Mouse (Mus musculus): ENCODE results near the gene Zbtb38. TPM values are rescaled to one million over a fixed set of nuclear protein-coding genes. Genes with fewer than 3 reads are reported as not detected.

The Zbtb38 gene
- polyA plus RNA-seq, 1 experiment from 2014 or later: 24.7 TPM

DNA sequence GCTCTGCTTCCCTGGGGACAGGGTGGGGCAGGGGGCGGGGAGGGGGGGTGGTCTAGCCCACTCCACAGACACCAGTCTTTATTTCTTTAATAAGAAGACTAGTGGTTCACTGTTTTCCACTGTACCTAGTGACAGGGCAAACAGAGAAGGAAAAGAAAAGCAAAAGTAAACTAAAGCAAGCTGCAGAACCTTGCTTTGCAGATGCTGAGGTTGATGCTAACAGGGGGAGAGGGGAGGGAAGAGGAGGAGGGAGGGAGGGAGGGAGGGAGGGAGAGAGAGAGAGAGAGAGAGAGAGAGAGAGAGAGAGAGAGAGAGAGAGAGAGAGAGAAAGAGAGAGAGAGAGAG, 2.0 kb upstream of the Zbtb38 start:
- Histone ChIP-seq H3K27me3 (ENCODE audit: control insufficient read depth, insufficient read depth, low read length) (no peaks in the 10 kb centered on the region), H3K4me3 (ENCODE audit: low read depth, low read length) (no peak overlapping the region), H3K9me3 (replicated peaks; ENCODE audit: control insufficient read depth, low read length) (no peaks in the 10 kb centered on the region; the same call in 1 of the 2 replicates), H3K9ac (ENCODE audit: low read depth, low read length) (no peak overlapping the region), H3K4me2 (no peak overlapping the region; the same call in 1 of the 2 replicates), H3K27ac (ENCODE audit: low read depth, low read length) (no peak overlapping the region), H3K4me1 (ENCODE audit: control insufficient read depth, insufficient read depth, low read length) (peaks cover 15% of the 10 kb centered on the region), H3K36me3 (ENCODE audit: control insufficient read depth, insufficient read depth, low read length) (no peaks in the 10 kb centered on the region)
- ATAC-seq (replicated peaks; ENCODE audit: insufficient number of reproducible peaks, low FRiP score, low TSS enrichment): no peak
- 67% methylated on average over 1 of the region's 1 CpGs for WGBS (ENCODE audit: insufficient replicate concordance)

DNA sequence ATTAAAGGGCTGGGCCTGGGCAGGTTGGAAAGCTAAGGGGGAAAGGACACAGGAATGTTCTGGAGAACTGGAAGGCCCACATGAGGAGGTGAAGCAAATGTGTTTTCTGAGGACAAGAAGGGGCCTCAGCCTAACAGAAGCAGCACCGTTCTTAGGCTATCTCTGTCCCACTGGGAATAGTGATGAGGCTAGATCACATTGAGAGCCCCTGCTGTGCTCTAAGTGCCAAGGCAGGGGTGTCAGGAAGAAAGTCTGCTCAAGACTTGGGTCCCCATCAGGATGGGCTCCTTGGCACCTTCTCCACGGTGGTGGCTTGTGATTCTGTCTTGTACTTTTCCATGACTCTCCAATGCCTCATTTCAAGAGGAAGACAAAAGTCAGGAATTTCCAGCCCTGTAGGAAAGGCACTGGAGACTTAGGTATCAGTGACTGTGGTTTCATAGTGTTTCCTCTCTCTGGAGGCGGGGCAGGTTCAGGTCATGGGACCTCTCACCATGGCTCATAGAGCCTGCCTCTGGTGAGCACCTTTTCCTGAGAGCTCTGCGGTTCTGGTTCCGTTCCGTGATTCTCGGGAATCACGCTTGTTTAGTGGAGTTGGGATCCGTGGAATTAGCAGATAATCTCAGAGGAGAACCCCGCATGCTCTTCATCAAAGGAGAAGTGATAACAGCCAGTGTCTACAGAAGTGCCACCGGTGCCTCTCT, 1.4 kb upstream of the Zbtb38 start:
- Histone ChIP-seq H3K9me3 (replicated peaks; ENCODE audit: control insufficient read depth, low read length) (no peaks in the 10 kb centered on the region; the same call in 1 of the 2 replicates), H3K27ac (ENCODE audit: low read depth, low read length) (peak overlapping the region; percentile 41; the same call in 1 of the 2 replicates), H3K9ac (ENCODE audit: low read depth, low read length) (no peak overlapping the region), H3K4me3 (ENCODE audit: low read depth, low read length) (no peak overlapping the region), H3K27me3 (ENCODE audit: control insufficient read depth, insufficient read depth, low read length) (no peaks in the 10 kb centered on the region), H3K4me1 (ENCODE audit: control insufficient read depth, insufficient read depth, low read length) (peaks cover 15% of the 10 kb centered on the region), H3K4me2 (no peak overlapping the region; the same call in 1 of the 2 replicates), H3K36me3 (ENCODE audit: control insufficient read depth, insufficient read depth, low read length) (no peaks in the 10 kb centered on the region)
- no peak for ATAC-seq (replicated peaks; ENCODE audit: insufficient number of reproducible peaks, low FRiP score, low TSS enrichment)
- WGBS (ENCODE audit: insufficient replicate concordance): 28% methylated on average over 11 of the region's 11 CpGs

DNA sequence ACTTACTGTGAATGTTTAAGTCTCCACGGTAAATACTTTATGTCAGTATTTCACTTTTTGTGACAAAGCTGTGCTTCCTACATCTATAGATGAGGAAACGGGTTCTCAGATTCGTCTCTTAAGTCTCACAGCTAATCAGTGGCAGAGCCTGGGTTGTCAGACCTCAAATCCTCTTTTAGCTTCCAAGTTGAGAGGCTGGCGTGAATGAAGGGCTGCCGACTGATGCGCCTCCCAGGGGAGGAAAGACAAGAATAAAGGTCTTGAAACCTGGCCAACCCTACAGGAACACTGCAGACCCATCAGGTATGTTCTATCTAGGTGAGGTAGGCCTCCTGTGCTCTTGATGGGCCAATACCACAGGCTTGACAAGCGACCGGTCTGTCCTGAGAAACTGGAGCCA, 761 bp upstream of the Zbtb38 start:
- Histone ChIP-seq H3K4me3 (ENCODE audit: low read depth, low read length) (no peak overlapping the region), H3K27me3 (ENCODE audit: control insufficient read depth, insufficient read depth, low read length) (no peaks in the 10 kb centered on the region), H3K9me3 (replicated peaks; ENCODE audit: control insufficient read depth, low read length) (no peaks in the 10 kb centered on the region; the same call in 1 of the 2 replicates), H3K4me1 (ENCODE audit: control insufficient read depth, insufficient read depth, low read length) (peaks cover 15% of the 10 kb centered on the region), H3K36me3 (ENCODE audit: control insufficient read depth, insufficient read depth, low read length) (no peaks in the 10 kb centered on the region), H3K9ac (ENCODE audit: low read depth, low read length) (no peak overlapping the region), H3K4me2 (no peak overlapping the region), H3K27ac (ENCODE audit: low read depth, low read length) (peak overlapping the region; percentile 90; the same call in 1 of the 2 replicates)
- WGBS (ENCODE audit: insufficient replicate concordance): 83% methylated on average over 8 of the region's 8 CpGs
- no peak for ATAC-seq (replicated peaks; ENCODE audit: insufficient number of reproducible peaks, low FRiP score, low TSS enrichment)

DNA sequence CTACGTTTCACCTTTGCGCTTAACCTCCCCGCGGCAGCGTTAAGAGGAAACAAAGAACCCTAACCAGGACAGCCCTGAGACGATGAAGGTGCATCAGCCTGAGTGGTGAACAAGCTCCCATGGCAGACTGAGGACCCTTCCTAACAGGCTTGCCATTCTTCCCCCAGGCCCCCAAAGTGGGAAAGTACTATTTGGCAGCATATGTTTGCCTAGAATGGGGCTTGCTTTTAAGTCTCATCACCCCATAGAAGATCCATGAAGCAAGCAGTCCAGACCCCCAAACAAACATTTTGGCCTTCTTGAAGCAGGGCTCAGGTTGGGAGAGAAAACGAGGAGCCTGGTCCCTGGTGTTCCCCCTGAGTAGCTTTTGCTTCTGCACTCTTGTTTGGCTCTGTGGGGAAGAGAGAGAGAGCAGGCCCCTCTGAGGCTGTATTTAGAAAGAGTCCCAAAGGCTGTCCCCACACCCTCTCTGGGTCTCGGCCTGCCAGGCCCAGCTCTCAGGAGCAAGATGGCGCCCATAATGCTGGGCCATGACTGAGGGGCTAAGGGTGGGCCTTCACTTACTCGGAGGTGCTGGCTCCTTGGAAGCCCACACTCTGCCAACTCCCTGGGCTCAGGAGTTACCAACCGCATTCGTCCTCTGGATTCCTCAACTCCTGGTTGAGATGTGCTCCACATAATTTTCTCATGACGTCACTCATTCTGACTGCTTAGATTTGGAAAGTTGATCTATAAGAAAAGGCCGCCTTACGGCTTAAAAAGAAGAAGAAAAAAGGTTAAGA, 619 bp downstream of the Zbtb38 start:
- no peak; the same call in 1 of the 2 replicates for ATAC-seq (replicated peaks; ENCODE audit: insufficient number of reproducible peaks, low FRiP score, low TSS enrichment)
- H3K27ac ChIP-seq (ENCODE audit: low read depth, low read length): peak overlapping the region; percentile 90
- 80% methylated on average over 15 of the region's 15 CpGs for WGBS (ENCODE audit: insufficient replicate concordance)
- H3K4me1 ChIP-seq (ENCODE audit: control insufficient read depth, insufficient read depth, low read length): peaks cover 15% of the 10 kb centered on the region
- H3K4me3 ChIP-seq (ENCODE audit: low read depth, low read length): no peak overlapping the region
- no peaks in the 10 kb centered on the region; the same call in 1 of the 2 replicates for H3K9me3 ChIP-seq (replicated peaks; ENCODE audit: control insufficient read depth, low read length)
- H3K9ac ChIP-seq (ENCODE audit: low read depth, low read length): peak overlapping the region; percentile 44; the same call in 1 of the 2 replicates
- H3K4me2 ChIP-seq: peak overlapping the region; percentile 15
- H3K36me3 ChIP-seq (ENCODE audit: control insufficient read depth, insufficient read depth, low read length): no peaks in the 10 kb centered on the region
- no peaks in the 10 kb centered on the region for H3K27me3 ChIP-seq (ENCODE audit: control insufficient read depth, insufficient read depth, low read length)

DNA sequence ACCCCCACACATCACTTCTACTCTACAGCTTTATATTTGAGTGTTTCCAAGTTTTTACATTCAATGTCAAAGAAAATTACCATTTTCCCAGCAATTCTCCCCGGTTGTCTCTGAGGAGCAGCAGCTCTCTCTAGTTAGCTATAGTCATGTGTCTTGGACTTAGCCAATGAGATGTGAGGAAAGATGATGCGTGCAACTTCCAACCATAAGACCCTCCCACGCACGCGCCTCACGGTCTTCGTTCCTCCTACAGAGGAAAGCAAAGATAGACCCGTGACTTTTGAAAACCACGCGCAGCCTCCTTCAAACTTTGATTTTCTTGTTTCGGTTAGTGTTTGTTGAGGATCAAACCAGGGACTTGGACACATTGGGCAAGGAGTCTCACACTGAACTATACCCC, 2.0 kb downstream of the Zbtb38 start:
- ATAC-seq (replicated peaks; ENCODE audit: insufficient number of reproducible peaks, low FRiP score, low TSS enrichment): no peak
- Histone ChIP-seq H3K4me3 (ENCODE audit: low read depth, low read length) (no peak overlapping the region), H3K36me3 (ENCODE audit: control insufficient read depth, insufficient read depth, low read length) (no peaks in the 10 kb centered on the region), H3K27me3 (ENCODE audit: control insufficient read depth, insufficient read depth, low read length) (no peaks in the 10 kb centered on the region), H3K9me3 (replicated peaks; ENCODE audit: control insufficient read depth, low read length) (no peaks in the 10 kb centered on the region; the same call in 1 of the 2 replicates), H3K27ac (ENCODE audit: low read depth, low read length) (no peak overlapping the region), H3K4me2 (no peak overlapping the region), H3K9ac (ENCODE audit: low read depth, low read length) (no peak overlapping the region), H3K4me1 (ENCODE audit: control insufficient read depth, insufficient read depth, low read length) (peaks cover 15% of the 10 kb centered on the region)
- 93% methylated on average over 11 of the region's 11 CpGs for WGBS (ENCODE audit: insufficient replicate concordance)

DNA sequence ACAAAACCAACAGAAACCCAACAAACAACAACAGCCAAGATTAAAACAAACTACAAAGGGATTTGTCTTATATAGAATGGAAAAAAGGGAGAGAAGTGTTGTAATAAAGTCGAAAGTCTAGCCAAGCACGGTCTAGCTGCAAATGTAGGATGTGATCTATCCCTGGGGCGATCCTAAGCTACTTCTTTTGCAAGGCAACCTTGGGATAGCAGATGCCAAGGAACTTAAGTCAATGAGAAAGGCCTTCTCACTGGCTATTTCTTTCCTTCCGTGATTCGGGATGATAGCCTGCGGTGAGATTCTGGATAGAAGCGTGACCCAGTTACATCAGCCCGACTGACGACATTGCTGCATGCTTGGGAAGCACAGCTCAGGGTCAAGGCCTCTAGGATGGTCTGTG, 6.1 kb downstream of the Zbtb38 start:
- ATAC-seq (replicated peaks; ENCODE audit: insufficient number of reproducible peaks, low FRiP score, low TSS enrichment): no peak
- H3K4me2 ChIP-seq: no peak overlapping the region
- H3K4me3 ChIP-seq (ENCODE audit: low read depth, low read length): no peak overlapping the region
- H3K4me1 ChIP-seq (ENCODE audit: control insufficient read depth, insufficient read depth, low read length): peaks cover 4% of the 10 kb centered on the region; the same call in 1 of the 2 replicates
- no peak overlapping the region for H3K9ac ChIP-seq (ENCODE audit: low read depth, low read length)
- 92% methylated on average over 9 of the region's 9 CpGs for WGBS (ENCODE audit: insufficient replicate concordance)
- no peaks in the 10 kb centered on the region for H3K27me3 ChIP-seq (ENCODE audit: control insufficient read depth, insufficient read depth, low read length)
- H3K9me3 ChIP-seq (replicated peaks; ENCODE audit: control insufficient read depth, low read length): no peaks in the 10 kb centered on the region; the same call in 1 of the 2 replicates
- H3K27ac ChIP-seq (ENCODE audit: low read depth, low read length): no peak overlapping the region
- no peaks in the 10 kb centered on the region for H3K36me3 ChIP-seq (ENCODE audit: control insufficient read depth, insufficient read depth, low read length)

DNA sequence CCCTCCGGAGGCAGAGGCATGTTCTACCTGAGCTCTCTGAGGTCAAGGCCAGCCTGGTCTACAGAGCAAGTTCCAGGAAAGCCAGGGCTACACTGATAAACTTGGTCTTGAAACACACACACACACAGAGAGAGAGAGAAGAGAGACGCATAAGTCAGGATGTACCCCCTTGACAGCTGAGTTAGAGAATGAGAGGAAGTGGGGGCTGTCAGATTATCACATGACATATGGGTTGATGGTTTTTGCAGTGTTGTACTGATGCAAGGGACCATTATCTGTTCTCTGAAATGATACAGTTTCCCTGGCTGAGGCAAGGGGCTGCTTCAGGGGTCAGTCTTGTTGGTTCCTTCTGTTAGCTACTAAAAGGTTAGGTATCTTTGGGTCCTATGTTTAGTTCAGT, 7.7 kb downstream of the Zbtb38 start:
- ATAC-seq (replicated peaks; ENCODE audit: insufficient number of reproducible peaks, low FRiP score, low TSS enrichment): no peak
- Histone ChIP-seq H3K9ac (ENCODE audit: low read depth, low read length) (no peak overlapping the region), H3K27me3 (ENCODE audit: control insufficient read depth, insufficient read depth, low read length) (no peaks in the 10 kb centered on the region), H3K4me3 (ENCODE audit: low read depth, low read length) (no peak overlapping the region), H3K4me1 (ENCODE audit: control insufficient read depth, insufficient read depth, low read length) (peaks cover 15% of the 10 kb centered on the region), H3K27ac (ENCODE audit: low read depth, low read length) (no peak overlapping the region), H3K4me2 (no peak overlapping the region), H3K9me3 (replicated peaks; ENCODE audit: control insufficient read depth, low read length) (no peaks in the 10 kb centered on the region), H3K36me3 (ENCODE audit: control insufficient read depth, insufficient read depth, low read length) (no peaks in the 10 kb centered on the region)
- WGBS (ENCODE audit: insufficient replicate concordance): 69% methylated on average over 2 of the region's 2 CpGs

DNA sequence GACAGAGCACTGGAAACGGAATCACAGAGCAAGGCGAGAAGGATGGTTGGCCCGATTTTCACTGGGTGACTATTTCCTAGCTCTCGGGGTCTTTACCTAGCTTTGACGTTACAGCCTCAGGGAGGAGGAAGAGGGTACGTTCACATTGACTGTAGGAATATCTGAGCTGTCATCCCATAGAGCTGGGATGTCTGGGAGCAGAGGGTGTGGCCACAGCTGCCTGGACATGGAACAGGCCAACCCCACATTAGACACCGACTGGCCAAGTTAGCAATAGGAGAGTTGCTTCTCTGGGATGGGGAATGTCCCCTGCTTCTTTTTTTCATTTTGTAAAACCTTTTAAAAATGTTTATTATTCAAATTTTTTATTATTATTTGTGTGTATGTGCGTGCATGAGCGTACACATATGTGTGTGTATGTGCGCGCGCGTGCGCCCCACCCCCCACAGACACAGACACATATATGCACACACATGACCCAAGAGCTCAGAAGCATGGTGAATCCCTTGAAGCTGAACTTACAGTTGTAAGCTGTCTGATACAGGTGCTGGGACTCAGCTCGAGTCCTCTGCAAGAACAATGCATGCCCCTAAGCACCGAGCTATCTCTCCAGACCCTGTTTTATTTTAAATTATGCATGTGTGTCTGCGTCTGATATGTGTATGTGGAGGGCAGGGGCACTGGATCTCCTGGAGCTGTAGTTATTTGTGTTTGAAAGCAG, 11.1 kb downstream of the Zbtb38 start:
- no peak overlapping the region for H3K4me2 ChIP-seq

More for the DNA sequence above, 11.1 kb downstream of the Zbtb38 start:
- Histone ChIP-seq H3K27me3 (ENCODE audit: control insufficient read depth, insufficient read depth, low read length) (no peaks in the 10 kb centered on the region), H3K27ac (ENCODE audit: low read depth, low read length) (peak overlapping the region; percentile 95), H3K9ac (ENCODE audit: low read depth, low read length) (peak overlapping the region; percentile 11; the same call in 1 of the 2 replicates), H3K36me3 (ENCODE audit: control insufficient read depth, insufficient read depth, low read length) (no peaks in the 10 kb centered on the region), H3K9me3 (replicated peaks; ENCODE audit: control insufficient read depth, low read length) (no peaks in the 10 kb centered on the region), H3K4me3 (ENCODE audit: low read depth, low read length) (no peak overlapping the region), H3K4me1 (ENCODE audit: control insufficient read depth, insufficient read depth, low read length) (peaks cover 21% of the 10 kb centered on the region)
- no peak for ATAC-seq (replicated peaks; ENCODE audit: insufficient number of reproducible peaks, low FRiP score, low TSS enrichment)
- 73% methylated on average over 17 of the region's 17 CpGs for WGBS (ENCODE audit: insufficient replicate concordance)

Data from heart, embryonic 11.5 days (tissue).